Mouse (Mus musculus) CH12.LX (cell line): Measurements from ENCODE around the gene Rph3al. TPM values are rescaled to one million over a fixed set of nuclear protein-coding genes. Genes with fewer than 3 reads are reported as not detected.

ENCODE experiments used
- DNase-seq: peaks from one replicate; pipeline ENCODE4 v3.0.0-alpha.2; 2013; ENCODE audit errors: extremely low read depth
- H3K27ac ChIP-seq: 2 replicates; pipeline ENCODE4 v1.5.1; 2012; ENCODE audit warnings: low read depth, mild to moderate bottlenecking, control low read depth, moderate library complexity; ENCODE audit not compliant: insufficient read depth
- H3K27me3 ChIP-seq: replicated peaks from 2 replicates; pipeline ENCODE3; 2012; ENCODE audit warnings: inconsistent platforms
- H3K36me3 ChIP-seq, 2 experiments: replicated peaks in 1 of 2; 2 replicates each; pipeline versions ENCODE3 to v1.6.1; 2012; ENCODE audit warnings: inconsistent platforms in 1 of 2, low read length in 1 of 2, mild to moderate bottlenecking in 1 of 2, mixed read lengths in 1 of 2, moderate library complexity in 1 of 2; ENCODE audit not compliant: control insufficient read depth in 1 of 2, insufficient read depth in 1 of 2
- H3K4me1 ChIP-seq, 2 experiments: 2 replicates each; pipeline ENCODE4 v1.6.1; 2012; ENCODE audit warnings: inconsistent platforms in 1 of 2, moderate library complexity in 1 of 2; ENCODE audit not compliant: insufficient read depth in 2 of 2, control insufficient read depth in 1 of 2
- H3K4me2 ChIP-seq: 2 replicates; pipeline ENCODE4 v1.6.1; 2012; ENCODE audit warnings: low read depth, mild to moderate bottlenecking, control low read depth; ENCODE audit not compliant: poor library complexity, insufficient read depth, severe bottlenecking
- H3K4me3 ChIP-seq, 3 experiments: fragments of 150-350 bp in 1 of 3; sonication (generic) in 1 of 3; replicated peaks in 1 of 3; 2 replicates each; pipeline versions ENCODE3 to v1.5.1; 2011 to 2012; ENCODE audit warnings: low read depth in 2 of 3, low read length in 2 of 3, mild to moderate bottlenecking in 2 of 3, moderate library complexity in 2 of 3, control low read depth in 1 of 3, improper control_type of control experiment in 1 of 3, inconsistent platforms in 1 of 3, mixed read lengths in 1 of 3; ENCODE audit not compliant: poor library complexity in 1 of 3
- H3K79me2 ChIP-seq: replicated peaks from 2 replicates; pipeline ENCODE4 v1.6.1; 2012; ENCODE audit warnings: mild to moderate bottlenecking, moderate library complexity; ENCODE audit not compliant: control insufficient read depth, poor library complexity, insufficient read depth, severe bottlenecking; ENCODE audit errors: extremely low read depth
- H3K9ac ChIP-seq: 2 replicates; pipeline ENCODE4 v1.6.1; 2012; ENCODE audit warnings: low read depth, mild to moderate bottlenecking, control low read depth, moderate library complexity; ENCODE audit not compliant: insufficient read depth
- H3K9me3 ChIP-seq: replicated peaks from 2 replicates; pipeline ENCODE3; 2012; ENCODE audit warnings: low read length, inconsistent platforms, mixed read lengths
- CHD1 ChIP-seq: IDR thresholded peaks from 2 replicates; pipeline ENCODE4 v1.6.1; 2012; ENCODE audit warnings: low read depth, low read length, improper control_type of control experiment, inconsistent platforms
- CHD2 ChIP-seq: IDR thresholded peaks from 2 replicates; pipeline ENCODE4 v1.6.1; 2011; ENCODE audit warnings: low read length, improper control_type of control experiment
- CTCF ChIP-seq, 2 experiments: IDR thresholded peaks in 1 of 2; conservative IDR thresholded peaks in 1 of 2; 2 replicates each; pipeline ENCODE4 v1.5.1; 2011 to 2012; ENCODE audit warnings: low read depth in 2 of 2, low read length in 2 of 2, improper control_type of control experiment in 1 of 2, inconsistent platforms in 1 of 2, mild to moderate bottlenecking in 1 of 2, moderate library complexity in 1 of 2
- ELF1 ChIP-seq: IDR thresholded peaks from 2 replicates; pipeline ENCODE4 v1.6.1; 2014; ENCODE audit warnings: low read depth, mild to moderate bottlenecking, inconsistent platforms, low read length, improper control_type of control experiment
- EP300 ChIP-seq: IDR thresholded peaks from 2 replicates; pipeline ENCODE4 v1.6.1; 2011; ENCODE audit warnings: low read length, improper control_type of control experiment
- ETS1 ChIP-seq: conservative IDR thresholded peaks from 2 replicates; pipeline ENCODE4 v1.6.1; 2012; ENCODE audit warnings: low read depth, mild to moderate bottlenecking, inconsistent platforms, low read length, improper control_type of control experiment, moderate library complexity
- GABPA ChIP-seq: IDR thresholded peaks from 2 replicates; pipeline ENCODE4 v1.6.1; 2012; ENCODE audit warnings: low read depth, low read length, improper control_type of control experiment, inconsistent platforms; ENCODE audit not compliant: insufficient replicate concordance
- HCFC1 ChIP-seq: IDR thresholded peaks from 2 replicates; pipeline ENCODE4 v1.6.1; 2012; ENCODE audit warnings: low read depth, mild to moderate bottlenecking, inconsistent platforms, low read length, improper control_type of control experiment
- IRF4 ChIP-seq: IDR thresholded peaks from 2 replicates; pipeline ENCODE4 v1.6.1; 2014; ENCODE audit warnings: low read depth, mild to moderate bottlenecking, inconsistent platforms, low read length, improper control_type of control experiment
- JUND ChIP-seq: conservative IDR thresholded peaks from 2 replicates; pipeline ENCODE4 v1.6.1; 2011; ENCODE audit warnings: low read depth, low read length, improper control_type of control experiment
- KAT2A ChIP-seq: IDR thresholded peaks from 2 replicates; pipeline ENCODE4 v1.6.1; 2012; ENCODE audit warnings: low read length, improper control_type of control experiment, inconsistent platforms; ENCODE audit not compliant: insufficient replicate concordance
- MAFK ChIP-seq: IDR thresholded peaks from 2 replicates; pipeline ENCODE4 v1.6.1; 2011; ENCODE audit warnings: low read length, improper control_type of control experiment; ENCODE audit not compliant: insufficient replicate concordance
- MEF2A ChIP-seq: IDR thresholded peaks from 2 replicates; pipeline ENCODE4 v1.6.1; 2014; ENCODE audit warnings: low read depth, mild to moderate bottlenecking, inconsistent platforms, low read length, improper control_type of control experiment, borderline replicate concordance
- NELFE ChIP-seq: IDR thresholded peaks from 2 replicates; pipeline ENCODE4 v1.6.1; 2011; ENCODE audit warnings: low read depth, low read length, improper control_type of control experiment
- NRF1 ChIP-seq: IDR thresholded peaks from 2 replicates; pipeline ENCODE4 v1.6.1; 2014; ENCODE audit warnings: low read depth, mild to moderate bottlenecking, inconsistent platforms, low read length, improper control_type of control experiment, moderate library complexity
- POLR2A ChIP-seq: IDR thresholded peaks from 2 replicates; pipeline ENCODE4 v1.6.1; 2011; ENCODE audit warnings: low read depth, mild to moderate bottlenecking, improper control_type of control experiment, low read length
- POLR2AphosphoS2 ChIP-seq: IDR thresholded peaks from 2 replicates; pipeline ENCODE4 v1.6.1; 2011; ENCODE audit warnings: low read depth, low read length, improper control_type of control experiment
- RAD21 ChIP-seq: IDR thresholded peaks from 2 replicates; pipeline ENCODE4 v1.6.1; 2011; ENCODE audit warnings: low read depth, mild to moderate bottlenecking, low read length, improper control_type of control experiment, moderate library complexity
- SMC3 ChIP-seq: IDR thresholded peaks from 2 replicates; pipeline ENCODE4 v1.6.1; 2011; ENCODE audit warnings: low read depth, low read length, improper control_type of control experiment
- TBP ChIP-seq: conservative IDR thresholded peaks from 2 replicates; pipeline ENCODE4 v1.6.1; 2011; ENCODE audit warnings: low read depth, low read length, improper control_type of control experiment
- TCF12 ChIP-seq: IDR thresholded peaks from 2 replicates; pipeline ENCODE4 v1.6.1; 2014; ENCODE audit warnings: low read depth, mild to moderate bottlenecking, inconsistent platforms, low read length, improper control_type of control experiment
- UBTF ChIP-seq: IDR thresholded peaks from 2 replicates; pipeline ENCODE4 v1.6.1; 2012; ENCODE audit warnings: low read depth, mild to moderate bottlenecking, inconsistent platforms, low read length, improper control_type of control experiment, moderate library complexity
- ZNF384 ChIP-seq: IDR thresholded peaks from 2 replicates; pipeline ENCODE4 v1.6.1; 2012; ENCODE audit warnings: low read depth, low read length, improper control_type of control experiment, inconsistent platforms
- dilution Hi-C: fragments of 300-500 bp; cut with MboI; formaldehyde crosslinking; loops from 2 replicates; pipeline ENCODE4 v1.14.3; 2020; ENCODE audit warnings: low sequenced_read_pairs; ENCODE audit not compliant: extremely low pct_unique_long_range_greater_than_20kb, extremely low pct_ligation_motif_present
- in situ Hi-C: fragments of 300-500 bp; cut with MboI; formaldehyde crosslinking; loops from 3 replicates; pipeline ENCODE4 v1.14.3; 2019; ENCODE audit warnings: low sequenced_read_pairs, low pct_ligation_motif_present, low pct_unique_long_range_greater_than_20kb, mixed read lengths
- polyA plus RNA-seq: library from polyadenylated mRNA; unstranded; fragments of >175 nt; gene quantifications from 2 replicates; pipeline ENCODE4 v1.2.1, GENCODE M21; 2012; ENCODE audit warnings: low read depth; ENCODE audit not compliant: insufficient read length
- total RNA-seq, 2 experiments: library from RNA; depleted of rRNA; stranded (reverse); fragments of 300-350 nt in 1 of 2; fragments of >200 nt in 1 of 2; gene quantifications; 2 replicates each; pipeline ENCODE4 v1.2.3; 2012 to 2014

Gene Rph3al
- total and polyA plus RNA-seq, 3 experiments = 0.34 to 0.39 TPM; not detected in 1

- dilution Hi-C loops = no loop called here
Measured at GRCm38 (mm10) chr11:75965674-75966400, 27.6 kb upstream of the Rph3al start.

GRCm38 (mm10) chr11:75964476-75964730 lies 26.2 kb upstream of the Rph3al start:
- in situ Hi-C loops = loop anchor here (10.0 kb wide), 1 partner anchor 250 kb away; no protein-coding TSS in a partner anchor
- Histone ChIP-seq H3K4me1 (peaks cover 0 to 13% of the 10 kb centered on the region in 2 experiments; a peak in 2 of 4 replicates), H3K27me3 (peaks cover 71% of the 10 kb centered on the region), H3K79me2 (no peaks in the 10 kb centered on the region), H3K9me3 (peaks cover 5% of the 10 kb centered on the region), H3K9ac (no peak overlapping the region), H3K4me2 (no peak overlapping the region), H3K4me3 (no peak overlapping the region), H3K36me3 (no peaks in the 10 kb centered on the region), H3K27ac (no peak overlapping the region)
- TF ChIP-seq KAT2A = no peak
- TF ChIP-seq TBP = no peak
- TF ChIP-seq CHD1 = no peak
- TF ChIP-seq CTCF (conservative IDR thresholded peaks at IDR 0.05 in 1 of 2, IDR thresholded peaks at IDR 0.05 in 1 of 2; ENCODE audit: low read depth in 2 of 2, low read length in 2 of 2) = no peak
- TF ChIP-seq CHD2 = no peak
- no peak for TF ChIP-seq MAFK
- TF ChIP-seq POLR2AphosphoS2 = no peak
- TF ChIP-seq ZNF384 = no peak
- no peak for TF ChIP-seq SMC3
- no peak for TF ChIP-seq NRF1
- TF ChIP-seq JUND = no peak
- no peak for DNase-seq
- dilution Hi-C loops = no loop called here

More at GRCm38 (mm10) chr11:75965674-75966400, 27.6 kb upstream of the Rph3al start:
- Histone ChIP-seq H3K4me1 (peaks cover 0 to 13% of the 10 kb centered on the region in 2 experiments; a peak in 2 of 4 replicates), H3K27me3 (peaks cover 80% of the 10 kb centered on the region), H3K79me2 (no peaks in the 10 kb centered on the region)
- no peak for DNase-seq
- TF ChIP-seq CHD2 (no peak), NELFE (no peak), IRF4 (no peak), UBTF (no peak), MEF2A (no peak), EP300 (no peak), ETS1 (no peak), POLR2A (no peak), GABPA (no peak), HCFC1 (no peak), CHD1 (no peak), NRF1 (no peak), ELF1 (no peak), TCF12 (no peak), RAD21 (no peak)
- TF ChIP-seq, all 38 proteins: peak for 0
- in situ Hi-C loops = loop anchor here (5.0 to 10.0 kb wide), 3 partner anchors 54 to 251 kb away; no protein-coding TSS in a partner anchor
- Histone ChIP-seq H3K27ac (no peak overlapping the region), H3K9me3 (peaks cover under 1% of the 10 kb centered on the region), H3K4me3 (peak overlapping the region in 2 of 3 experiments; percentile 55 to 71), H3K36me3 (no peaks in the 10 kb centered on the region), H3K4me2 (peak overlapping the region; percentile 92), H3K9ac (peak overlapping the region; percentile 42; the same call in 1 of the 2 replicates)
